Mouse (Mus musculus) midbrain, embryonic 11.5 days (tissue): Measurements from ENCODE around the gene Zfpl1. TPM values are rescaled to one million over a fixed set of nuclear protein-coding genes. Genes with fewer than 3 reads are reported as not detected.
A peak's percentile ranks its signal among the peaks of the same experiment; 100 is the strongest.

Experiments used
- ATAC-seq: fragments of 200-750 bp; cut with Nextera tagmentation; 2 replicates; pipeline ENCODE4 v1.8.0; 2017; ENCODE audit warnings: moderate TSS enrichment, moderate library complexity; ENCODE audit not compliant: low FRiP score
- DNase-seq: peaks from one replicate; pipeline ENCODE4 v3.0.0; 2015; ENCODE audit warnings: low spot score; ENCODE audit errors: missing footprints
- H3K27ac ChIP-seq: fragments of 300-500 bp; sonication (generic); 2 replicates; pipeline ENCODE4 v1.5.1; 2014; ENCODE audit warnings: low read depth, low read length
- H3K27me3 ChIP-seq: fragments of 300-500 bp; sonication (generic); 2 replicates; pipeline ENCODE4 v1.6.1; 2014; ENCODE audit warnings: mild to moderate bottlenecking, low read length, moderate library complexity, mixed read lengths; ENCODE audit not compliant: control insufficient read depth, insufficient read depth
- H3K36me3 ChIP-seq: fragments of 300-500 bp; sonication (generic); 2 replicates; pipeline ENCODE4 v1.6.1; 2014; ENCODE audit warnings: mild to moderate bottlenecking, low read length, moderate library complexity, mixed read lengths; ENCODE audit not compliant: control insufficient read depth, insufficient read depth
- H3K4me1 ChIP-seq: fragments of 300-500 bp; sonication (generic); 2 replicates; pipeline ENCODE4 v1.6.1; 2014; ENCODE audit warnings: low read length; ENCODE audit not compliant: control insufficient read depth, insufficient read depth
- H3K4me2 ChIP-seq: fragments of 300-500 bp; sonication (generic); 2 replicates; pipeline ENCODE4 v1.6.1; 2014; ENCODE audit warnings: mild to moderate bottlenecking, moderate library complexity
- H3K4me3 ChIP-seq: fragments of 300-500 bp; sonication (generic); 2 replicates; pipeline ENCODE4 v1.5.1; 2014; ENCODE audit warnings: low read depth, low read length
- H3K9ac ChIP-seq: fragments of 300-500 bp; sonication (generic); 2 replicates; pipeline ENCODE4 v1.6.1; 2014; ENCODE audit warnings: low read length
- H3K9me3 ChIP-seq: fragments of 300-500 bp; sonication (generic); 2 replicates; pipeline ENCODE4 v1.6.1; 2016; ENCODE audit warnings: low read length; ENCODE audit not compliant: control insufficient read depth
- WGBS: fragments of 180-500 bp; shearing (Covaris S2); extraction: QIAGEN DNeasy Blood & Tissue Kit; methylation state at CpG from one replicate; pipeline ENCODE4 v1.1.7; 2014; 5-methylcytosine and 5-hydroxymethylcytosine counted together
- polyA plus RNA-seq: library from polyadenylated mRNA; unstranded; fragments of >200 nt; fragmentation: Nextera tagmentation; extraction: Ambion mirVana; gene quantifications from 2 replicates; pipeline ENCODE4 v1.2.1, GENCODE M21; 2014

Gene Zfpl1
- polyA plus RNA-seq, 1 experiment from 2014 or later: 63.4 TPM

DNA sequence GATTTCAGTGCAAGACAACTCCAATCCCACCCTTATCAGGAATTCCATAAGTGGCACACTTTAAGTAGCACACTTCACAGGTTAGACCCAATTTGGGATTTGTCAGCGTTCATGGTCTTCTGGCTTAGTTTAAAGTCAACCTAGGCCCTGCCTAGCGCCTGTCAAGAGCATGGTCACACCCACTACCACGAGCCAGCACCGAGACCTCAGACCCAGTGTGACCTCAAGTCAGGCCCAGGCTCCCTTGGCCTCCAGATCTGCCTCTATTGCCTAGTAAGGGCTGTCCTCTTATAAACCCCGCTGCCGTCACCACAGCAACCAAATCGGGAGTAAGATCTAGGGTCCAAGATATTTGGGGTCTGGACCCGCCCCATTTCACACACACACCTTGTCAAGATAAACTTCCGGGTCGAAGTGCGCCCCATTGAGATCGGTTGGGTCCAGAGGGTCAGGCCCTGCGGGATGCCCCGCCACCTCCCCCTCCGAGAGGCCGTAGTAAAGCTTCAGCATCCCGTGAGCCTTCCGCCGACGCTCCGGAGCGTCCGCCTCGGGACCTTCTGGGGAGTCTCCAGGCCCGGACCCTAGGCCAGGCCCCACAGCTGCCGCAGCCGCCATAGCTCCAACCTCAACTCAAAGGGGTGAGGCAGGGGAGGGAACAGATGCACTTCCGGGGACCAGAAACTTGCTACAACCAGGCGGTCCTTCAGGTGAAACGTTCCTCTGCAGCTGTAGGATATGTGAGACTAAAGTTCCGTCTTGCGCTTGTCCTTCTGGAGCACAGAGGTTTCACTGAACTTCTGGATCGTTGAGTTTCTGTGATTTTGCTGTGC, 8.0 kb downstream of the Zfpl1 start, which contains the start of gene Vps51:
TSS of gene Vps51 (minus strand) at position 668 of the 830 bp plus-strand sequence.
- Histone ChIP-seq H3K4me1 (peaks cover 6% of the 10 kb centered on the region), H3K36me3 (peaks cover 7% of the 10 kb centered on the region), H3K4me2 (peak within 1 kb of the TSS; percentile 89), H3K9ac (peak within 1 kb of the TSS; percentile 71), H3K27ac (peak within 1 kb of the TSS; percentile 38; the same call in 1 of the 2 replicates), H3K9me3 (no peaks in the 10 kb centered on the region), H3K27me3 (no peaks in the 10 kb centered on the region), H3K4me3 (peak within 1 kb of the TSS; percentile 52)
- WGBS: 2% methylated on average over 33 of the region's 33 CpGs
- peak; percentile 99 for DNase-seq
- ATAC-seq: peak; percentile 82

- H3K9me3 ChIP-seq: no peaks in the 10 kb centered on the region
- peak; percentile 75 for DNase-seq
- H3K27me3 ChIP-seq: no peaks in the 10 kb centered on the region
- H3K9ac ChIP-seq: no peak overlapping the region
- H3K36me3 ChIP-seq: peaks cover 9% of the 10 kb centered on the region
- H3K27ac ChIP-seq: no peak overlapping the region
- no peak for ATAC-seq
- no peak overlapping the region for H3K4me2 ChIP-seq
- no peak overlapping the region for H3K4me3 ChIP-seq
- 92% methylated on average over 5 of the region's 5 CpGs for WGBS
- peaks cover 6% of the 10 kb centered on the region for H3K4me1 ChIP-seq
Observed at GRCm38 (mm10) chr19:6073889-6074288, 10.9 kb downstream of the Zfpl1 start.

DNA sequence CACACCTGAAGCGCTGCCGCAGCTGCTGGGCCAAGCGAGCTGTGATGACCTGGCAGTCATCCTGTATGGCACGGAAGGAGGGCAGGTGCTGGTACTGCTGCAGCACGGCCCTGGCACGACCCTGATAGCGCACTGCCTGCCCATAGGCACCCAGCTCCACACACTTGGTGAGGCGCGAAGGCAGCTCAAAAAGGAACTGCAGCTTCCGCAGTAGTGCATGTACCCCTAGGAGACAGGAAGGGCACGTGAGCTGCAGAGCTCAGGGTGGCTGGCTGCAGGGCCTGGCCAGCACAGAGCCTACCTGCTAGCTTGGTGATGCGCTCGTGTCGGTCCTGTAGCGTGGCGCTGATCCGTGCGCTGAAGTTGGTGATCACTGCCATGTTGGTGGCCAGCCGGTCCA, 13.5 kb downstream of the Zfpl1 start:
- DNase-seq (peak; percentile 23), ATAC-seq (no peak)
- H3K4me1 ChIP-seq: peaks cover 17% of the 10 kb centered on the region
- H3K9me3 ChIP-seq: no peaks in the 10 kb centered on the region
- no peak overlapping the region for H3K4me3 ChIP-seq
- no peak overlapping the region for H3K9ac ChIP-seq
- H3K36me3 ChIP-seq: peaks cover 9% of the 10 kb centered on the region
- no peak overlapping the region for H3K4me2 ChIP-seq
- H3K27ac ChIP-seq: no peak overlapping the region
- 95% methylated on average over 19 of the region's 19 CpGs for WGBS
- no peaks in the 10 kb centered on the region for H3K27me3 ChIP-seq

DNA sequence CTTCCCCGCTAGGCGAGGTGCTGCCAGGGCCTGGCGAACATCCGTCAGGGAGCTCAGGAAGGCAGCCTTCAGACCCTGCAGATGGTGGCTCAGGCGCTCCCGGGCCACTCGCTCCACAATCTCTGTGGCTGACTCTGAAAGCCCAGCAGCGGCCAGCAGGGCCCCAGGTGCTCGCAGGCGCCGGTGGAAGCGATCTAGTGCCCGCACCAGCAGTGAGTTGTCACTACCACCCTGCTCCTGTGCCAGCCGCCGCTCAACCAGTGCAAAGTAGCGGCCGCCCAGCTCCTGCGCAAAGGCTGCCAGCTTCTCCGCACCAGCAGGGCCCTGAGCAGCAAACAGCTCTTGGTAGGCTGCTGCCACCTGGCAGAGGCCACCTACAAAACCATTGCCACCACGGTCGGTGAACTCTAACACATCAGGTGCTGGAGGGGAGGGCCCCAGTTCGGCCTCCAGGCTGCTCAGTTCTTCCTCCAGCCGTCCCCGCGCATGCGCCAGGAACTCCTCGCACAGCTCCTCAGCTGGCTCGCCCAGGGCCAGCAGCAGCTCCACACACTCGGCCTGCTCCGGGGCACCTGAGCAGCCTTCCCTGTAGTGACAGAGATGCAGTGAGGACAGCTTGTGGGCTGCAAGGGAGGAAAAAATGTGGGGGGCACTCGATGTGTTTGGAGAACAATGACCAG, 14.0 kb downstream of the Zfpl1 start:
- H3K4me3 ChIP-seq: no peak overlapping the region
- ATAC-seq (no peak), DNase-seq (peak; percentile 39)
- 92% methylated on average over 31 of the region's 31 CpGs for whole genome bisulfite sequencing
- H3K36me3 ChIP-seq: peaks cover 9% of the 10 kb centered on the region
- no peak overlapping the region for H3K9ac ChIP-seq
- no peak overlapping the region for H3K27ac ChIP-seq
- no peaks in the 10 kb centered on the region for H3K9me3 ChIP-seq
- peaks cover 17% of the 10 kb centered on the region for H3K4me1 ChIP-seq
- no peak overlapping the region for H3K4me2 ChIP-seq
- H3K27me3 ChIP-seq: no peaks in the 10 kb centered on the region

DNA sequence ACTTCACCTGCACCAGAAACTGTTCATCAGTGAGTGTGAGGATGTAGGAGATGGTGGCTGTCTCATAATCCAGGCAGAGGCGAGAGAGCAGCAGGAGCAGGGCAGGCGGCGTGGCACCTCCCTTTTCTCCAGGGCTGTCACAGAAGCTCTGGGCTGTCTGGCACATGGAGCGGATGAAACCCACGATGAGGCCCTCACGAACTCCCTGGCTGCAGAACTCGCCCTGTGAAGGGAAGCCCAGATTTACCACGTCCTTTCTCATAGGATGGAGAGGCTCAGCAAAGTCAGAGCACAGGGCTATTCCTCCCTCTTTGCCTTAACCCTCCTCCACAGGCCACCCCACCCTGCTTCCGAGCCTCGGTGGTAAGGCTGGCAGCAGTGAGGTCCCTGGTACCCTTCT, 14.9 kb downstream of the Zfpl1 start:
- H3K36me3 ChIP-seq: peaks cover 9% of the 10 kb centered on the region
- H3K4me1 ChIP-seq: peaks cover 17% of the 10 kb centered on the region
- H3K27ac ChIP-seq: no peak overlapping the region
- no peaks in the 10 kb centered on the region for H3K9me3 ChIP-seq
- WGBS: 91% methylated on average over 10 of the region's 10 CpGs
- no peak overlapping the region for H3K4me2 ChIP-seq
- no peak overlapping the region for H3K9ac ChIP-seq
- ATAC-seq (no peak), DNase-seq (no peak)
- no peak overlapping the region for H3K4me3 ChIP-seq
- H3K27me3 ChIP-seq: no peaks in the 10 kb centered on the region

- Histone ChIP-seq H3K4me3 (no peak overlapping the region), H3K27ac (no peak overlapping the region)
- DNase-seq: peak; percentile 75
Observed at GRCm38 (mm10) chr19:6068951-6069350, 15.8 kb downstream of the Zfpl1 start.

DNA sequence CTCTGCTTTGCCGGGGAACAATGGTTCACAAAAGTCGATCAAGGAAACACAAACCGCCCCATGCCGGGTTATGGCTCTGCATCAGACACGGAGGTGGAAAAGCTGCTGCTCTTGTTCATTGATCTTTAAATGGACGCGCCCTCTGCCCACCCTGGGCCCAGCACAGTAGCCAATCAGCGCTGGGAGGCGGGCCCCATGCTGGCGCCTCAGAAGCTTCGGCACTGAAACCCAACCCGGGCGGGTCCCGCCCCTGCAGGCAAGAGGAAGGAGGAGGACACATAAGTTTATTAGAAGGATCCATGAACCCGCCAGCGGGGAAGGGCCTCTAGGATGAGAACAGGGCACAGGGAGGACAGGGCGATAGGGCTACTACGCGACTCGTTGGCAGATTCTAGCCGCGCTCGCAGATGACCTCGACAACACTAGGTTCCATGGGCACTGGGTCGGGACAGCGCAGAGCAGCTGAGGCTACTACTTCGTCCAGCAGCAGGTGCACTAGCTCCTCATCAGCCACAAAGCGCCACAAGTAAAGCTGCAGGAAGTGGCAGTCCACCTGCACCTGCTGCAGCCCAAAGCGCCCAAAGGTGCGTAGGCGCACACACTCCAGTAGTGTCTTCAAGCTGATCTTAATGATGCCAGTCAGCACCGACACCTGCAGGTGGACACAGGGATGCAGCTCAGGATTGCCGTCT, 16.9 kb downstream of the Zfpl1 start, which contains the start of gene Tm7sf2:
TSS of gene Tm7sf2 (minus strand) at position 650 of the 692 bp plus-strand sequence.
- Histone ChIP-seq H3K36me3 (peaks cover 9% of the 10 kb centered on the region), H3K9ac (peak within 1 kb of the TSS; percentile 77), H3K27ac (peak within 1 kb of the TSS; percentile 72), H3K4me3 (peak within 1 kb of the TSS; percentile 53), H3K27me3 (no peaks in the 10 kb centered on the region), H3K4me2 (peak within 1 kb of the TSS; percentile 96), H3K4me1 (peaks cover 17% of the 10 kb centered on the region), H3K9me3 (no peaks in the 10 kb centered on the region)
- WGBS: 10% methylated on average over 33 of the region's 33 CpGs
- DNase-seq (peak; percentile 97), ATAC-seq (peak; percentile 93)

More at GRCm38 (mm10) chr19:6068951-6069350, 15.8 kb downstream of the Zfpl1 start:
- Histone ChIP-seq H3K4me2 (no peak overlapping the region), H3K9ac (no peak overlapping the region), H3K9me3 (no peaks in the 10 kb centered on the region), H3K4me1 (peaks cover 17% of the 10 kb centered on the region), H3K36me3 (peaks cover 9% of the 10 kb centered on the region), H3K27me3 (no peaks in the 10 kb centered on the region)
- WGBS: 83% methylated on average over 4 of the region's 4 CpGs
- no peak for ATAC-seq

GRCm38 (mm10) chr19:6067011-6067723, 17.6 kb downstream of the Zfpl1 start:
- peaks cover 9% of the 10 kb centered on the region for H3K36me3 ChIP-seq
- peak; percentile 68 for ATAC-seq

More at GRCm38 (mm10) chr19:6067011-6067723, 17.6 kb downstream of the Zfpl1 start:
- H3K4me1 ChIP-seq: peaks cover 22% of the 10 kb centered on the region
- 1% methylated on average over 28 of the region's 30 CpGs for WGBS
- peak overlapping the region; percentile 53 for H3K4me3 ChIP-seq
- no peaks in the 10 kb centered on the region for H3K9me3 ChIP-seq
- DNase-seq: peak; percentile 97
- H3K4me2 ChIP-seq: peak overlapping the region; percentile 96
- H3K9ac ChIP-seq: peak overlapping the region; percentile 77
- H3K27me3 ChIP-seq: no peaks in the 10 kb centered on the region
- H3K27ac ChIP-seq: peak overlapping the region; percentile 72
